Mouse (Mus musculus) NIH3T3 (cell line): Measurements from ENCODE around the gene Ubqln5.

ENCODE experiments used
- DNase-seq: peaks from one replicate; pipeline ENCODE4 v3.0.0-alpha.2; 2012; ENCODE audit warnings: low read depth

Ubqln5 gene

GRCm38 (mm10) chr7:104129726-104130125, at the start of gene Ubqln5:
Gene Ubqln5, minus strand, starts transcription at chr7:104129826.
- DNase-seq = no peak

- DNase-seq = no peak
Measured at GRCm38 (mm10) chr7:104179074-104179473, 49.4 kb upstream of the Ubqln5 start.

- DNase-seq = no peak
Measured at GRCm38 (mm10) chr7:104178422-104179054, 48.9 kb upstream of the Ubqln5 start.

GRCm38 (mm10) chr7:104175085-104175484, 45.5 kb upstream of the Ubqln5 start:
- DNase-seq = no peak

GRCm38 (mm10) chr7:104169634-104170204, 40.1 kb upstream of the Ubqln5 start:
- no peak for DNase-seq

GRCm38 (mm10) chr7:104167105-104167504, 37.5 kb upstream of the Ubqln5 start:
- DNase-seq = no peak

DNA sequence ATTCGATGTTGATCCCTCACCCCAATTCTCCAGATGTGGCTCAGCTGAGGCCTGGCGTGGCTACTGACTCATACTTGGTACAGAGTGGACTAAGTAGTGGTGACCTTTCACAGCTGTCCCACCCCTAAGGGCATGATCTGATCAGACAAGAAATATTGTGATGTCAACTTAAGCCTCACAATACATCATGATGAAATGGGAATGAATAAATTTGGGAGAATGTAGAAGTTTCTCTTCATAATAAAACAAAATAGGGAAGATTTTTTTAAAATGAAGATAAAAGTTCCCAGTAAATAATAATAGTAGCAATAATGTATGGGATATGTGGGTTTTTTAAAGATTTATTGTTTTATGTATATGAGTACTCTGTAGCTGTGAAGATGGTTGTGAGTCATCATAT, 20.8 kb upstream of the Ubqln5 start, which contains the start of gene Ubqlnl:
TSS of gene Ubqlnl (minus strand) at position 101 of the 400 bp plus-strand sequence.
- DNase-seq = no peak

- no peak for DNase-seq
Measured at GRCm38 (mm10) chr7:104143179-104143578, 13.6 kb upstream of the Ubqln5 start, which contains the start of gene Ubqln3. Gene Ubqln3, minus strand, starts transcription at chr7:104143279.

DNA sequence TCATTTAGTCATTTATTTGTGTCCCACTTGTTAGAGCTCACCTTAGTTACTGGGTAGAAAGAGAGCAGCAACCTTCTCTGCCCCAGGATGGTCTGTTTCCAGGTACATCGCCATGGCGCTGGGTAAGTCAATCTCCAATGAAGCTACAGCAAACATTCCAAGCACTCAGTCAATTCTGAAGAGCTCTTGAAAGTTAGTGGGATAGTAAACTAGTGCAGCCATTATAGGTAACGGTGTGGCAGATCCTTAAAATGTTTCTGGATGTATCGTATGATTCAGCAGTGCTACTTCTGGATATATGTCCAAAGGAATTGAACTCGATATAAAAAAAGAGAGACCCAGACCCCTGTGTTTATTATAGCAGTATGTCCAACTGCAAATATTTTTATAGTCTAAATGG, 7.7 kb upstream of the Ubqln5 start, which contains the start of gene Olfr643:
TSS of gene Olfr643 (minus strand) at position 101 of the 400 bp plus-strand sequence.
- DNase-seq = no peak

GRCm38 (mm10) chr7:104104757-104104972, 25.0 kb downstream of the Ubqln5 start, which contains the start of gene Olfr646:
Gene Olfr646, plus strand, starts transcription at chr7:104104873.
- DNase-seq = no peak

DNA sequence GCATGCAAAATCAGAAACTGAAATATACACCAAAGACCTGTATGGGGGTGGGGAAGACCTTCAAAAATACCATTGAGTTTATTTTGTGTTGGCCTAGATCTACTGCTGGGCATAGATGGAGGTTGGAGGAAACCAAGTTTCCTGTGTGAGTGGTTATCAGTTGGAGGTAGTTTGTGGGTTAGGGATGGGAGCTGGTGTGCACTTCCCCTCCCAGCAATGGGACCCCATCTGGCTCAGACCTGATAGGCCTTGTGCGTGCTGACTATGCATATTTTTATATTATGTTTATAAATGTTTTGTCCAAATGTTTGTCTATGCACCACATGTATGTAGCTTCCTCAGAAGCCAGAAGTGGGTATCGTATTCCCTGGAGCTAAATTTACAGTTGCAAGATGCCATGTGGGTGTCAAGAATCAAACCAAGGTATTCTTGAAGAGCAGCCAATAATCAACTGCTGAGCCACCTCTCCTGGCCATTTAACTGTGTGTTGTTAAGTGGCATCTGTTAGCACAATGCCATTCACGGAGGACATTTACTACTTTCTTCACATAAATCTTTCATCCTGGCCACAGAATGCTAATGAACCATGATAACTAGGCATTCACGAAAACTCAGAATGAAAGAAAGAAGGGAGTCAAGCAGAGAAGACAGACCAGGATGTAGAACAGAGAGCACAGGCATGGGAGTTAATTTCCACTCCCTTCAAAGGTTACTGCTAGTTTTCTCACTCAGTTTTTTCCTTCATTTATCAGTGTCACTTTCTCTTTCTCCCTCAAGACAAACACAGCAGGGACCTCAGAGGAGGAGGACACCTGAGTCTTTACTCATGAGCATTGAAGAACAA, 25.5 kb downstream of the Ubqln5 start:
- DNase-seq = no peak

DNA sequence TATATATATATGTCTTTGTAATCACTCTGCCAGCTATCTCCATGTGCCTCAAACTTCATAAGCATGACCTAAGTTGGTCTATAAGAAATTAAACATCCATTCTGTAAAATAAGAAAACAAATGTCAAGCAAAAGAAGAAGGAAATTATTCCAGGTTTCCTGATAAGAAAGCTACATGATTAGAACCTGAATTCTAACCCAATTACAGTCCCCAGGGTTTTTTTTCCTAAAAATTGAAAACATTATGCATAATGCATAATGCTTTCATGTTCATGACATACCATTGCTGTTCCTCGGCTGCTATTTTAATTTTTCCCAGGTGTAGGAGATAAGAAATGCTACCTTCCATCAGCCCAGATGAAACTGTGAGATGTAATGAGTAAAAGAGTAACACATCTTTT, 44.3 kb downstream of the Ubqln5 start, which contains the start of gene Olfr645:
TSS of gene Olfr645 (minus strand) at position 101 of the 400 bp plus-strand sequence.
- DNase-seq = no peak
